Mouse (Mus musculus) cerebellum, adult 9-11 months (tissue): ENCODE results near the gene Tspan9.
A peak's percentile ranks its signal among the peaks of the same experiment; 100 is the strongest.

Source experiments
- DNase-seq: peaks from one replicate; pipeline ENCODE4 v3.0.0; 2022

Gene Tspan9

DNA sequence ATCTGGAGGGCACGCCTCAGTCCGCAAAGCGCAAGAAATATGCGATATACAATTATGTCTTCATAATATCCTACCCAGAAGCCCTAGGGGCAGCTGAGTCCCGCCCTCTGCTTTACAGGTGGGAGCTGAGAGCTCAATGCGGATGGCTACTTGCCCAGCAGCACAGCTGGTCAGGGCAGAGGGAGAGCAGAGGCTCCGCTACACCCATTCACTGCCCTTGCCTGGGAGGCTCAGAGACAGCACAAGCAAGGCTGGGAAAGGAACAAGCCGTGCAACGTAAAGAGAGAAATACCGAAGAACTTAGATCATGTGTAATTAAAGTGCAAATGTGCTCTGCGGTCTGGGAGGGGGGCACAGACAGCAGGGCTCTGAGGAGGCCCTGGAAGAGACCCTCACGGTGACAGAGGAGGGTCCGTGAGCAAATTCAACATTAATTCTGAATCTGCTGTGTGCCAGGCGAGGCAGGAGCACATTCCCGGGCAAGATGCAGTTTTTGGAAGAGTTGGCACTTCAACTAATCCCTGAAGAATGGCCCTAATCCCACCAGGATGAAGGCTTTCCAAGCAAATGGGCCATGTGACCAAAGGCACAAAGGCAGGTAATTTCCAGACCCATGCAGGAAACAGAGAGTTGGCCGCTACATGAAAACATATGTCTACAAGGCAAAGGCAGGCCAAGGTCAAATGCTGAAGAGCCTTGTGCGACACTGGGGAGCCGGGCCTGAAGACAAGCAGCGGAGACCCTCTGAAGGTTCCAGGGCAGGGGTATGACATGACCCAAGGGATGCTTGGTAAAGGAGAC lies 73.1 kb downstream of the Tspan9 start:
- DNase-seq: peak; percentile 81

DNA sequence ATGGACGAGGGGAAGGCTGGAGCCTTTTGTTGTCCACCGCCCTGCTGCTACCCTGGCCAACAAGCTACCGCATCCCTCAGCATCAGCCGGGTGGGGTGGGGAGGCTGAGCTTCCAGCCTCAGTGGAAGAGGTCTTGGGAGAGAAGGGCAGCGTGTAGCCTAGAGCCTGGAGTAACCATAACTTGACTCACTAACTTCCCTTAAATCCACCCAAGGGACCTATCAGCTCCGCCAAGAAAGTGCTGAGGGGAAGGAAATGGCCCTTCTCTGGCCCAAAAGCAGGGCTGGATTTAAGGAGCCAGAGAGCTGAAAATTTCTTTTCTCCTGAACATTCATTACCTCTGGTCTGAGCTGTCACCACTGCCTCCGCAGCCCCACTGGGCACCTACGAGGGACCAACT lies 75.2 kb downstream of the Tspan9 start:
- no peak for DNase-seq

DNA sequence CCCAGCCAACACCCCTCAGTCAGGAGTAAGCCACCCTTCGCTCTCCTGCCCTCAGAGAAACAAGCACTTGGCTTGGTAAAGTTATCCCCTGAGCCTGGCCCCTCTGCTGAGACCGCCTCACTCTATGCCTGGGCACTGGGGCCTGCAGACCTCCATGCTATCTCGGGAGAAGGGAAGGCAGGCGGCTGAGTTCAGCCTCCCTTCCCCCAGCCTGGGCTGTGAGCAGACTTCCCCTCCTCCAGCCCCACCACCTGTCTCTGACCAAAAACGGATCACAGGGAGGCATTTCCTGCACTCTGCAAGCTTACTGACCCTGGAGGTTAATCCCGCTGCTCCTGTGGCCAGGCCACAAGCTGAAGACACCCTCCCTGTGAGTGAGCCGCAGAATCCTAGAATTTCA lies 77.4 kb downstream of the Tspan9 start:
- DNase-seq: peak; percentile 83

DNA sequence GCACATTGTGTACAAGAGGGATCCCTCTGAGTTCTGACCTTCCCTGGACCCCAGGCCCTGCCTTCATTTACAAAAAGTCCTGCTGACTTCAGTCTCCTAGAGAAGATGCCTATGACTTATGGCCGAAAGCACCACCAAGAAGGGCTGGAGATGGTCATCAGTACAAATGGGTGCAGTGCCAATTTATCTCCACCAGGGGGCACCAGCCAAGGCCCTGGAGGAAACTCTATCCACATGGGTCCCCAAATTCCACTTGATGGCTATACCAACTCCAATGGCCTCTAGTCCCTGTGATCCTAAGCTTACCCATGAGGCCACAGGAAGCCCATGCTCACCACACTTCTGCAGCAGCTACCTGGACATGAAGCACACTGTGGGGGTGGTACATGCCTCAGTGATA lies 79.9 kb downstream of the Tspan9 start:
- DNase-seq: peak; percentile 75

DNA sequence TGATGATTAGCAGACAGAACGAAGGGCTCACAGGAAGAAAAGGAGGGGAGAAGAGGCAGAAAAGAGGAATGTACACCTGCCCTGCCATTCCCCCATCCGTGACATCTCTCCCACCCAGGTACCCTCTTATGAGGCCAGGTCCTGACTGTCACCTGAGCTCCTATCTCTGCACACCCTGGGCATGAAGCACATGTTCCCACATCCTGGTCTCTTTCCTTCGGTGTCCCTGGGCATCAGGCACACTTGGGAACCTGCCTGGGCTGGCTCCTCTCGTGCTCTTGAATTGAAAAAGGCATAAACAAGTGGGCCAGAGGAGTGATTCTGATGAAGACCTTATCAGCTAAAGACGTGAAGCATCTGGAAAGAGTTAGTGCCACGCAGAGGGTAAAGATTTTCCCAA lies 80.6 kb downstream of the Tspan9 start:
- DNase-seq: peak; percentile 75

DNA sequence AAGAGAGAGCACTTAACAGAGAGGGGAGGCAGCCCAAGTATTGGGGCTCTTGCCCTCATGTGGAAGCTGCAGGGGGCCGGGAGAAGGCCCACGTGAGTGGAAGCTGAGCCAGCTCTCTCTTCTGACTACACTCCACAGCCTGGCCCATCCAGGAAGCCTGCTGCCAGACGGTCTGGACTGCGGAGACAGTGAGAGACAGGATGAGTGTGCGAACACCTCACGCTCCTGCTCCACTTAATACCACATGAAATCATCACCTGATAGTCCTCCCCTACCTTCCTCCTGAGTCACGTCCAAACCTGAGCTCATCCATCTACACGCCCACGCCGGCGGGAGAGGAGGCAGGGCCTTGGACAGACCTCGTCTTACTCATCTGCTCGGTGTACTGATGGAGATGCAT lies 81.2 kb downstream of the Tspan9 start:
- peak; percentile 94 for DNase-seq

DNA sequence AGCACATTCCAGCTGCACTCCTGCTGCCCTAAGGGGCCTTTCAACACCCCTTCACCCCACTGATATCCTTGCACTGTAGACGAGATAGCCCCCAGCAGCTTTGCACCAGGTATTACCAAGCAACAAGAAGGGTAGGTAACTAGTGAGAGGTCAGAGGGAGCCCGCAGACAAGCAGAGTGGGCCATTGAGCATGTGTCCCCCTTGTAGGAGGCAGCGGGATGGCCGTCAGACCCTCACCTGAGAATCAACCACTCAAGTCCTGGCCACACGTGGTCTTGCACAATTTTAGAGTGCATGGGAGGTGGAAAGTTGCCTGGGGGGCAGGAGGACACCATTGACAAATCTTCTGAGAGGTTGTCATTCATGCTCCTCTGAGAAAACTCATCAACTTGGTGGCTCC lies 82.1 kb downstream of the Tspan9 start:
- peak; percentile 56 for DNase-seq

DNA sequence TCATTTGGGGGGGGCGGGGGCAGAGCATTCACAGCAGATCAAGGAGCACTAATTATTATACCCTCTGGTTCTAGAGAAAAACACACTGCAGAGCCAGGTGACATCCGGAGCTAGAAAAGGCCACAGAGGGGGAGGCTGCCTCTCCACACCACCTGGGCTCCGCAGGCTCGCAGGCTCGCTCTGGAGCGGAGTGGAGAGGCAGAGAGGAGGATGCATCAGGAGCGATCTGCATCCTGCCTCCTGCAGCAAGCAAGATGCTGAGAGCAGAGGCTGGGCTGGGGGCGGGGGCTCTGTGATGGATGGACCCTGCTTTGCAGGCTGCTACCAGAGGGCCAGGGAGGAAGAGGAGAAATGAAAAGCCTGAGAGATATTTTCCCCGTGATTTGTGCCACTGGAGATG lies 84.8 kb downstream of the Tspan9 start:
- DNase-seq: peak; percentile 85

DNA sequence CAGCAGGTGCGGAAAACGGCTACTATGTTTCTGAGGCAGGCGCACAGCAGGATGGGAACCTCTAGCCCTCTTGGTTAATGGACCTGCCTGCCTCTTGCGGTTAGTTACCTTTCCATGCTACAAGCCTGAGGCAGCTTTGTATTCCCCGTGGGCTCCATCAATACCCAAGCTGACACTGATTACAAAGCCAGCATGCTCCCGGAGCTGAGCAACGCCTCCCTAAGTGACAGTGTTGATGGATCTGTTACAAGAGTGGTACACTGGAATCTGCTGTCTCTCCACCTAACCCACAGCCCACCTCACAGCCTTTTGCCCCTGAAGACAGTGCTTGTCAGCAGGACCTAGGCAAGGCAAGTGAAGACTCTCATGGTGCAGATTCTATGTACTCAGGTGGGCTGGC lies 85.2 kb downstream of the Tspan9 start:
- no peak for DNase-seq

DNA sequence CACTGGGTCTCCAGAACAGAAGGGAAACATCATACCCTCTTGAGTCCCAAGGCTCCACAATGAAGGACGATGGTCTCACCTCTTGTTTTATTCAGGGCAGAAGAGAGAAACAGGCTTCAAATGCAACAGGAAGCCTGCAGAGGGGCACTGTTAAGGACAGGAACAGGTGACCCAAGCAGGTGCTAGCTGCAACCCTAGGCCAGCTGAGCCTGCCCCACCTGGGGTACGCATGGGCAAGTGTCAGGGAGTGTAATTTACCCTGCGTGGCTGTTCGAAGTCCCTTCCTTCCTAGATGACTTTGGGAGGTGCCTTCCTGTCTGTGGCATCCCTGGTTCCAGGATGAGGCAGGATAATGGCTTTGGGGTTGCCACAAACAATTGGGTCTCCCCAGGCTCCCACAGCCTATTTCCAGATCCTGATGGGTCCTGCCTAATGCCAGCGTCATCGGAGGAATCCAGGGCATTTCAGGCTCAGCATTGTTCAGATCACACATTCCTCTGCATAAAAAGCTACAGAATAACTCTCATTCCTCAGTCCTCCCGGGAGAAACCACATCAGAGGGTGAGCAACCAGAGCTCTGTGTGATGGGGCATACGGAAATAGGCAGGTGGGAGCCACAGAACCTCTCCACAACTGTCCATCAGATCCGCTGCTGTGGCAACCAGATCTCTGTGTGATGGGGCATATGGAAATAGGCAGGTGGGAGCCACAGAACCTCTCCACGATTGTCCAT lies 90.2 kb downstream of the Tspan9 start:
- DNase-seq: no peak

DNA sequence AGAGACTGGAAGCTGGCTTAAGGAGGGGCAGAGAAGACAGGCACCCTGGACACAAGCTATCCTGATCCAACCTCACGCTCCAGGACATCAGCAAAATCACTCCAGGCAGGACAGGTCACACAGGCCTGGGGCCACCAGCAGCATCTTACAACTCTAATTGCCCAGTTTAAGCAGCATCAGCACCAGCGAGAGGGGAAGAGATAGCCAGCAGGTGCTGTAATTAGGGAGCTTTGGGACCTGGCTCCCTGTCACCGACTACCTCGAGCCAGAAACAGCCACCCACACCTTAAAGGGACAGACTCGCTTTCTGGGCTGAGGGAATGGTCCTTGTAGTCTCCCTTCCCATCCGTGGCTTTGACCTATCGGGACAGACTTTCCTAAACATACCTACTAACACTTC lies 95.7 kb downstream of the Tspan9 start:
- DNase-seq: peak; percentile 78

DNA sequence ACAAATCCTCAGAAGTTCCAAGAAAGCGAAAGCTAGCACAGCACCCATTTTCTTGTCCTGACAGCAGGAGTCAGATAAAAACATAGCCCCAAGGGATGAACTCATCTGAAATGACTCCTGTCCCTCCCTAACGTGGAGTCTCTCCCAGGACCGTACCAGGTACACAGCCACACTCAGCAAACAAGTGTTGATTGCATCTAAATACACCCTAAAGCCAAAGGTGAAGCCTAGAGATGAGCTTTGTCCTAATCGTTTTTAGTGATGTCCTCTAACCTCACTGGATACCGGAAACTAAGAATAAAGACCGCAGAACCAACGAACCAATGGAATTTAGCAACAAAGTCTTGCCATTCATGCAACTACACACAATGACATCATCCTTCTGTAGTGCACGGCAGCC lies 96.2 kb downstream of the Tspan9 start:
- no peak for DNase-seq

DNA sequence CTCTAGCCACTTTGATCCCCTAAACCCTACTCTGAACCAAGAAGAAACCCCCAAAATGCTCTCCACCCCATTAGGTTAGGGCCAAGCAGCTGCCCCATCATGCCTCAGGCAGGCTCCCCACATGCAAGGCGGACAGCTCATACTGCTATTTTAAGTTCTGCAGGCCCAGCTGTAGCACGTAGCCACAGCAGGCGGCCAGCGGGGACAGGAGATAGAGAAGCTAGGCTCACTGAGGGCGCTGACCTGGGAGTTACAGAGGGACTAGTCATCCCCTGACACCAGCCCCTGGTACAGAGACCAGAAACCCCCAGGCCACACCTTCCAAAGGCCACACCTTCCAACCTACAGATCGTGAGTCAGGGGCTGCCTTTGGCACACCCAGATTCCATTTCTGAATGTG lies 96.6 kb downstream of the Tspan9 start:
- peak; percentile 56 for DNase-seq

DNA sequence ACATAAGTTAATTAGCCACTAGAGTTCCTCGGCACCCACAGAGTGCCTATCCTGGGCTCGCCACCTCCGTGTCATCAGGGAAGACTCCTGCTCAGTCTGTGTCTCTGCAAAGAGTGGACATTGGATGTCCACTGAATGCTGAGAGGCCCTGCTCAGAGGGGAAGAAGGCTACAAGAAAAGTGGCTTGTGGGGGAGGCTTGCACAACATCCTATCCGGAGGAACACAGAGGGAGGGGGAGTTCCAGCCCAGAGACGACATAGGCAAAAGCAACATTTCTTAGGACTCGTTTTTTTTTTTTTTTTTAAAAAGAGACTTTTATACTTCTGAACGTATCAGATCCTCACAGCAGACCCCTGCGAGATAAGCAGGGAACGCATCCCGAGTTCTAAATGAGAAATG lies 98.7 kb downstream of the Tspan9 start:
- no peak for DNase-seq

DNA sequence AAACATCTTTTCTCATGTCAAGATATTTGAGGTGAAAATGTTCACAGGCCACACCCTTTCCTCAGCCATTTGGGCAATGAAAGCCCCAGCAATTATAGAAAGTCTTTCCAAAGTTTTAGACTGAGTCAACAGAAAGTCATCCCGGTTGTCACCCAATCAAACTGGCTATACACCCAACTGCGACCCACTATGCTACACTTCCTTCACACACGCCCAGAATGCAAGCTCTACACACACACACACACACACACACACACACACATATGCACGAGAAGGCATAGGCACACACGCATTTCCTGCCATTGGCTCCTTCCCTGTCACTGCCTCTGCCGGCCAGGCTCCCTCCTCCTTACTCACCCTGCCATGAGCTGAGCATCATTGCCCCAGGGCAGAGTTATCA lies 99.9 kb downstream of the Tspan9 start:
- no peak for DNase-seq

DNA sequence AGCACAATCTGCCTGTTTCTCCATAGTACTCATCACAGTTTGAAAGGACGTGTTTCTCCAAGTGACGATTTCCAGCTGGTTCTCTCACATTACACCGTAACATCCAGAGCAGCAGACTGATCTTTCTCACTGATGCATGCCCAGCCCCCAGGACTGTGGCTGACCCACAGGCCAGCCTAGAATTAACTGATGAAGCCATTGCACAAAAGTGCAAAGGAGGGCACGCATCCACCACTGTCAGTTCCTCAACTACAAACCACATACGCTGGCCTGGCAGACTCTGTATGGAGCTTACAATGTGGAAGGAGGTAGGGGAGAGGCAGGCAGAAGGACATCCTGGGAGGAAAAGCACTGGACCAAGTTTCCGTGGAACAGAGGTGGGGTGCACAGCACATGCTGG lies 101.6 kb downstream of the Tspan9 start:
- no peak for DNase-seq

DNA sequence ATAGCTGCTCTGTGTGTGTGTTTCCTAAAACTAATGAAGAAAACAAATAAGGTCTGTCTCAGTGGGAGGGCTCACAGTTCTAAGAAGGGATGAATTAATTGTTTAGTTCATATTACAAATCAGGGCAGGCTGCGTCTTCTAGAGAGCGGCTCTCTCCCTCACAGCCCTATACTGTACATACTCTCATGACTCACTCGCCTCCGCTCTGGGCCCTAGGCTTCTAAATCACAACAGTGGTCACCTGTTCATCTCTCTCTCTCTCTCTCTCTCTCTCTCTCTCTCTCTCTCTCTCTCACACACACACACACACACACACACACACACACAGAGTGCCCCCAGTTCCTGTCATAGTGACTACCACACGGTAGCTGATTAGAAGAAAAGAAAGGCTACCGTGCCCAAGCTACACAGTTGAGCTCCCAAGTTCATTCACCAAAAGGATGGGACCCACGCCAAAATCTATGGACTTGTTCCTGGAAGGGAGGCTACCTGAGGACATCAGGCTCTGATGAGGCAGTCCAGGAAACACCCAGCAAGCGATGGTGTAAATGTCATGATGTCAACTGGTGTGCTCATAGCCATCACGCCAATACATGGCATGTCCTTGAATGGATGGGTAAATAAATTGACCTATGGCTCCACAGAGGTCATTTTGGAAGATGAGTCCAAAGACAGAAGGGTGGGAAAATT lies 104.2 kb downstream of the Tspan9 start:
- no peak for DNase-seq

DNA sequence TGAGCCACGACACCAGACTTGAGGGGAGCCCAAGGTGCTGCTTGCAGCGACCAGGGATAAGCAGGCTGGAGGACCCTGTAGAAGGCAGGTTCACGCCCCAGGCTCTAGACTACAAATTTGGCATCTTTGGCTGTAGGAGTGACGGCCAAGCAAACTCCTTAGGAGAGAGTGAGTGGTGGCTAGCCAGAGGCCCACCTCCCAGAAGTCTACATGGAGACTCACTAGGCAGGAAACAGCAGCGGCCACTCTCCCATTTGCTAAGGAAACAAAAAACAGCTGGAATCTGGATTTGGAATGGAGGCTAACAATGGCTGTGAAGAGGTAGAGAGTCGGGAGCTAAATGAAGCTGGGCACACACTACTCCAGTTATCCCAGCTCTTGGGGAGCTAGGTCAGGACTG lies 104.8 kb downstream of the Tspan9 start:
- no peak for DNase-seq

DNA sequence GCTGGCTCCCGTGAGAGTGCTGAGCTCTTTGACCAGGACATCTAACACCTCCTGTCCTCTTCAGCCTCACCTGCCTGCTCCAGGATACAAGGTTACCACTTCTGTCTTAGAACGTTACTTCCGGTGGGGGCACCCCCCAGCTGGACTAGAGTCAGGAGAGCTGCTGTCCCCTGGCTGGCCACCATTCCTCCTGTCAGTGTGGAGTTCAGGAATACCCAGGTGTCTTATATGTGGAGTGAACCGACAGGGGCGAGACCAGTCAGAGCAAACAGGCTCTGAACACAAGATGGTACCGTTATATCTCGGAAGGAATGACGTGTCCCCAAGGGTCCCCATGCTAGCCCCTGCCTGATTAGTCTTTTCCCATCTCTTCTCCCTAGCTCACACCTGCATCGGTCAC lies 106.8 kb downstream of the Tspan9 start:
- peak; percentile 69 for DNase-seq

DNA sequence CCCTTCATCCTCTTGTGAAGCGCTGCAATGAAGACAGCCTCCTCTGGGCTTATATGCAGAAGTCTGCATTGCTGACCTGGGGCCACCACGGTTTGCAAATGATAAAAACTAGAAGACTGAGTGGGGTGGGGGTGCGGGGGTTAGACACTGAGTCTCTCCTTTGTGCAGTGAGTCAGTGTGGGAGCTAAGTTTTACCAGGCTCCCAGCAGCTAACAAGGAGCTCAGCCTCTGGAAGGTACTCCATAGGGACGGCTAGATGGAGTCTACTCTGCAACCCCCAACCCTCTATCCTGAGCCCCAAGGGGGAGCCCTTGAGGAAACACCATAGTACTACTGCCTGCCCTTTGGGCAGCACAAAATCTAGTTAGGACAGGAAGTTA lies 107.5 kb downstream of the Tspan9 start:
- DNase-seq: peak; percentile 71

DNA sequence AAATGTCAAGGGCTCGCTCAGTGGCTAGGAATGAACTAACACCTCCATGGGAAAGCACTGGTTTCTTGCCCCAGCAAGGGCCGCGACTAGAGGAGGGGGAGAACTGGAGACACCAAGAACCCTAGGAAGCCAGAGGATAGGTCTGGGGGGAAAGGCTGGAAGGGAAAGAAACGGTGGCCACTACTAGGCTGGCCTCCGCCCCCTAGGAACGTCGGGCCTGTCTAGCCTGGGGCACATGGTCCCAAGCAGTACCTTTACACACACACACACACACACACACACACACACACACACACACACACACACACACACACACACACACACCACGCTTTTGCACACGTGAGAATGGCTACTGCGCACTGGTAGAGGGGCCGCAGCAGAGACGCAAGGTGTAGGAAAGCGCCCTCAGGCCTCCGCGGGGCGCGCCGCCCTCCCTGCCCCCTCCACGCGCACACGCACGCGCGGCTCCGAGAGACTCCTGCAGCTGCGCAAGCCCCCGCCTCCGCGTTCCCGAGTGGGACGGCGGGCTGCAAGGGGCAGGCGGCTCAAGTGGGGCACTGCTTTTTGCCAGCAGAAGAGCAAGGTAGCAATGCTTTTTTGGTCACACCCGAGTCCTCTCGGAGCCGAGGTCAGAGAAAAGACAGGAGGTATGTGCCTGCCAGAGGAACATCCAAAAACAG lies 108.0 kb downstream of the Tspan9 start:
- DNase-seq: peak; percentile 86

DNA sequence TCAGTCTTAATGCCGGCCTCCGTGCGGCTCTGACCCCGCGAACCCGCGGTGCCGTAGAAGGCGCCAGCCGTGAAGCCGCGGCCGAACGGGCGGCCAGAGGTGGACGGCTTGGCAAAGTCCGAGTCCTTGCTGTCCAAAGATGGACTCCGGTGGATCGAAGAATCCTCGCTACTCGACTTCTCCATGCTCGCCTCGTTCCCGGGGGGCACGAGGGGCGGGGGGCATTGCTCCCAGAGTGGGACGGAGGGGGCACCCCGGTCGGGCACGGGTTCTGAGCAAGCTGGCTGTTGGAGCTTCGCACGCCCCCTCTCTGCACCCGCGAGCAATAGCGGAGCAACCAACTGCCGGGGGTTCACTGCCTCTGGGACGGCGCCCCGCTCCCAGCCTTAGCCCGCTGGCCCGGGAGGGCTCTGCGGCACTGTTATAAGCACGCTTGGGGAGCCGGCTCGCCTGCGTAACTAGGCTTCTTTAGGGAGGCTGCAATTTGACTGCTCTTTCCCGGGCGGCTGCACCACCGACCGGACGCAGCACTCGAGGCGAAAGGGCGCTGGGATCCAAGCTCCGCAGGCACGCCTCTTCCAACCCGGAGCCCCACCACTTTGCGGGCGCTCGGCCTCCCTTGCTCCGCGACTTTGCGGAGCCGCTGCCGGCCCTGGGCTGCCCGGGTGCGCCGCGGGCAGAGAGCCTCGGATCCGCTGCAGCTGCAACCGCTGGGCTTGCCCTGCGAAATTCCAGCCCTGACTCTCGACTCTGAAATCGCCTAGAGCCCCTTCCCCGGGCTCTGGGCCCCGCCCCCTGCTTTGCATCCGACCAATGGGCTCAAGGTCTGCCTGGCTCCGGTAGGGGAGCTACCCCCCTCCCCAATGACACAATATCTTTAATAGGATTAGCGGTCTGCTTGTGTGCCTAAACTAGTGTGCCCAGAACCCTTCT lies 108.8 kb downstream of the Tspan9 start:
- peak; percentile 91 for DNase-seq
